Mouse (Mus musculus) heart, adult 2 months (tissue): ENCODE data around the gene Grin3a. TPM values are rescaled to one million over a fixed set of nuclear protein-coding genes. Genes with fewer than 3 reads are reported as not detected.

ENCODE experiments used
- DNase-seq, 2 experiments: peaks; one replicate each; pipeline ENCODE4 v3.0.0; 2021
- H3K27ac ChIP-seq: fragments of 200-600 bp; 2 replicates; pipeline ENCODE4 v1.8.1; 2022
- H3K27me3 ChIP-seq: fragments of 200-500 bp; 2 replicates; pipeline ENCODE4 v1.6.1; 2012; ENCODE audit warnings: mild to moderate bottlenecking, low read length, inconsistent platforms, mixed read lengths; ENCODE audit not compliant: control insufficient read depth, insufficient read depth
- H3K36me3 ChIP-seq: fragments of 200-500 bp; 2 replicates; pipeline ENCODE4 v1.6.1; 2012; ENCODE audit warnings: low read length, inconsistent platforms; ENCODE audit not compliant: control insufficient read depth, insufficient read depth
- H3K4me1 ChIP-seq: fragments of 200-500 bp; 2 replicates; pipeline ENCODE4 v1.6.1; 2011; ENCODE audit warnings: low read length; ENCODE audit not compliant: control insufficient read depth, insufficient read depth
- H3K4me3 ChIP-seq: fragments of 200-600 bp; 2 replicates; pipeline ENCODE4 v1.8.1; 2022
- H3K79me2 ChIP-seq: fragments of 200-500 bp; replicated peaks from 2 replicates; pipeline ENCODE4 v1.6.1; 2012; ENCODE audit warnings: mild to moderate bottlenecking, inconsistent platforms, low read length, moderate library complexity, mixed read lengths; ENCODE audit not compliant: control insufficient read depth, insufficient read depth
- H3K9ac ChIP-seq: fragments of 200-500 bp; 2 replicates; pipeline ENCODE4 v1.6.1; 2012; ENCODE audit warnings: low read depth, mild to moderate bottlenecking, control low read depth, inconsistent platforms, low read length, mixed read lengths
- CTCF ChIP-seq: fragments of 200-600 bp; IDR thresholded peaks from 2 replicates; pipeline ENCODE4 v1.8.1; 2022; ENCODE audit warnings: antibody characterized with exemption, mild to moderate bottlenecking, moderate library complexity
- EP300 ChIP-seq: fragments of 200-500 bp; IDR thresholded peaks from 2 replicates; pipeline ENCODE4 v1.6.1; 2011; ENCODE audit warnings: low read depth, low read length, control low read depth; ENCODE audit not compliant: insufficient read depth
- POLR2A ChIP-seq: fragments of 200-500 bp; IDR thresholded peaks from 2 replicates; pipeline ENCODE4 v1.6.1; 2011; ENCODE audit warnings: mild to moderate bottlenecking, low read depth, low read length, control low read depth; ENCODE audit not compliant: insufficient read depth
- WGBS: fragments of 180-500 bp; shearing (Covaris S2); methylation state at CpG from one replicate; pipeline ENCODE4 v1.1.7; 2018; 5-methylcytosine and 5-hydroxymethylcytosine counted together
- intact Hi-C: fragments of 180-260 bp; cut with DNase I; formaldehyde crosslinking; loops from one replicate; pipeline ENCODE4 v1.15.1; 2025
- polyA plus RNA-seq: library from polyadenylated mRNA; depleted of rRNA; stranded (reverse); fragments of >200 nt; gene quantifications from 2 replicates; pipeline ENCODE4 v1.2.3, GENCODE M21; 2012
- total RNA-seq, 2 experiments: library from RNA; stranded (reverse); gene quantifications; 2 replicates each; pipeline ENCODE4 v1.2.3; 2021

Gene Grin3a
- total and polyA plus RNA-seq, 3 experiments: 0.05 to 0.20 (median 0.14) TPM

DNA sequence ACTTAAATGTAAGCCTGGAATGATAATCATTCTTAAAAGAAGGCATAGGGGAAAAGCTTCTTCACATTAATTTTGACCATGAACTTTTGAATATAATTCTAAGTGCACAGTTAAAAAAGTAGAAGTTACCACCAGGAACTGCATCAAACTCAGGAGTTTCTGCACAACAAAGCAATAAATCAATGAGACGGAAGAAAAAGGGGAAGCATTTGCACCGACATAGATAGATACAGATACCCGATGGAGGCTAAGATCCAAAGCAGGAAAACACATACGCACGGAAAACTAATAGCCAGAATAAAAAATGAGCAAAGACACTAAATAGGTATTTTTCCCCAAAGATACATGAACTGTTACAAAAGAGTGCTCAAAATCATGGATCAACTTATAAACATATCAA is 102.7 kb downstream of the Grin3a start:
- TF ChIP-seq CTCF (no peak), EP300 (no peak), POLR2A (no peak)
- Histone ChIP-seq H3K36me3 (no peaks in the 10 kb centered on the region), H3K27ac (no peak overlapping the region), H3K4me1 (no peaks in the 10 kb centered on the region), H3K79me2 (no peaks in the 10 kb centered on the region), H3K9ac (no peak overlapping the region), H3K4me3 (no peak overlapping the region), H3K27me3 (no peaks in the 10 kb centered on the region)
- WGBS: 87% methylated on average over 5 of the region's 5 CpGs
- intact Hi-C loops: no loop called here
- DNase-seq: no peak

DNA sequence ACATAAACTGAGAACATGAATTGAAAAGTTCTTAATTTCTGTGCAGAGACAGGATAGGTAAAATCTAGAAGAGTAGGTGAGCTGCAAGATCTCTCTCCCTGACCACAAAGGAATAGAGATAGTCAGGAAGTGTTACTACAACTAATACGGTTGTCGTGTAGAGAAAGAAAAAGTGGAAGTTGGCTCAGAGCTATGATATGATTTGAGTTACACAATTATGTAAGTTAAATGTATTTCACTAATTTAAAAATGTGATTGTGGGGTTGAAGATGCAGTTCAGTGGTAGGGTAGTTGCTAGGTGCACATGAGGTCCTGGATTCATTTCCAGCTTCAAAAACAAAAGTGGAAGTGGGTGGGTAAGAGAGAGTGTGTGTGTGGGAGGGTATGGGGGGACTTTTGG is 103.6 kb downstream of the Grin3a start:
- 82% methylated on average over 2 of the region's 2 CpGs for WGBS
- no peaks in the 10 kb centered on the region for H3K27me3 ChIP-seq
- no peak overlapping the region for H3K4me3 ChIP-seq
- H3K9ac ChIP-seq: no peak overlapping the region
- TF ChIP-seq POLR2A (no peak), EP300 (no peak), CTCF (no peak)
- no peak overlapping the region for H3K27ac ChIP-seq
- no peak for DNase-seq
- H3K36me3 ChIP-seq: no peaks in the 10 kb centered on the region
- no peaks in the 10 kb centered on the region for H3K4me1 ChIP-seq
- no peaks in the 10 kb centered on the region for H3K79me2 ChIP-seq
- intact Hi-C loops: no loop called here

DNA sequence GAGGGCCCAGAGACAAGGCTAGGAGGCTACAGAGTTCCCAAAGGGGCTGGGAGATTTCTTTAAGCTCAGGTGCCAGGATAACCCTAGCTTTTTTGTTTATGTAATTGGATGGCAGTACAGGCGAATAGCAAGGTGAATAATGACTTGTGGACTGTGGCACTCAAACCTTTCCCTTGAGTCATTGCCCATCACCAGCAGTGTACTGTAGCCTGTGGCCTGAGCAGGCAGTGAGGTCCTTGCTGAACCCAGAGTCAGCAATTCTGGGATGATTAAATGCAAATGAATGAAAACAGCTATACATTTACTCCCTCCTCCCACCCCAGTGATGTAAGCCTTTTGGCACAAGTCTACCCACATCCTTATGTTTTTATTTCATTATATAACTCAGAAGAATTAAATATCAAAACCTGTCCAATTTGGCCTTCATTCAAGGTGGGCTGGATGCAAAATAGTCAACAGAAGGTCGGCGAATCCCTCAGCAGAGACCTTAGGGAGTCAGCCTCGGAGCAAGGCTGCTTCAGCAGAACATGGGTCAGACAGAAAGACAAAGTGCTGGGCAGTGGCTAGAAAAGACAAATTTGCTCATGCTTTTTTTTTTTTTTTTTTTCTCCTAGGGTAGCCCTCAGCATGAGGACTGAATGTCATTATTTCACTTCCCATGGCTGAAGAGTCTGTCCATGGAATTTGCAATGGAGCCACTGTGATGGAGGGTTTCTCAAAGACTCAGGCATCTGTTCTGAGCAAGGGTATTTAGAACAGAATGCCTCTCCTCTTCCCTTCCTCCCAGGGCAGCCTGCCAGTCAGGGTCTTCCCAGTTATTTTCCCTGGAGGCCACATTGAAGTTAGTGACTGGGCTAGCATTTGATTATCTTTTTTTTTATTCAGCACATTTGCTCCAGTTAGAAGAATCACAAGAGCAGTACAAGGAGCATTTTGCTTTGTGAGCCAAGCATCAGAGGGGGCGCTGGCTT is 104.5 kb downstream of the Grin3a start:
- H3K36me3 ChIP-seq: no peaks in the 10 kb centered on the region
- WGBS: 78% methylated on average over 5 of the region's 5 CpGs
- no peak overlapping the region for H3K27ac ChIP-seq
- H3K9ac ChIP-seq: no peak overlapping the region
- intact Hi-C loops: no loop called here
- no peaks in the 10 kb centered on the region for H3K27me3 ChIP-seq
- TF ChIP-seq EP300: no peak
- no peak for TF ChIP-seq POLR2A
- TF ChIP-seq CTCF: no peak
- no peak overlapping the region for H3K4me3 ChIP-seq
- H3K79me2 ChIP-seq: no peaks in the 10 kb centered on the region
- no peaks in the 10 kb centered on the region for H3K4me1 ChIP-seq
- DNase-seq: no peak

DNA sequence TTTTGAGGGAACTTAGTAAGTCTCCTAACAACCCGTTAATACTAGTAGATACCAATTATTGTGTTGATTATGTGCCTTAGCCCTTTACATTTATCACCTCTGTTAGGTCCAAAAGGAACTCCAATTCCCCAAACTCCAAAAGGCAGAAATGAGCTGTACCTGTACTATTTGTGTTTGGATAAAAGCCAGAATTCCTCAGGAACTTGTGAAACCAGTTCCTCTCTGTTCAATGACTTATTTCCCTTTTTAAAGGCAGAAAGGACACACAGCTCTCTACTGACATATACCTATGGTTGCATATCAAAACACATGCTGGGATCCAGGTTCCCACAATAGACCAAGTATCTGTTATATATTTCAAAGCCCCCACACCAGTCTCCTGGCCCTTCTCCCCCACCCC is 106.0 kb downstream of the Grin3a start:
- 71% methylated on average over 1 of the region's 1 CpGs for WGBS
- TF ChIP-seq CTCF (no peak), POLR2A (no peak), EP300 (no peak)
- DNase-seq: no peak

DNA sequence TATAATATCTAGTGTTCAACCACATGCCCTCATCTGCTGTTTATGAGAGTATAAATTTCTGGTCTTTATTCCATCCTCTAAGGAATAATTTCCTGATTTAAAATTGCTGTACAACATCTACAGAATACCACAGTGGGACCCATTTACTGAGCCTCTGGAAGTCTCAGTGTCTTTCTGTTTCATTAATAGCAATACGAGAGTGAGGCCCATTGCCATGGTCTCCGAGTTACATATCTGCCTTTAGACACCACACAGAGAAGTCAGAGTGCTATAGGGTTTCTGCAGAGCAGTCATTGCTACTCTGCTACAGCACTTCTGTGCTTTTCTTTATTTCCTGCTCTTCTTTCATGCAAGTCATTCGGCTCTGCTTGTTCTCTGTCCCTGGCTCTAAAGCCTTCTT is 116.2 kb downstream of the Grin3a start:
- DNase-seq: no peak
- intact Hi-C loops: no loop called here

More for the DNA sequence above, 106.0 kb downstream of the Grin3a start:
- intact Hi-C loops: no loop called here
- no peaks in the 10 kb centered on the region for H3K27me3 ChIP-seq
- H3K9ac ChIP-seq: no peak overlapping the region
- no peaks in the 10 kb centered on the region for H3K36me3 ChIP-seq
- H3K4me1 ChIP-seq: no peaks in the 10 kb centered on the region
- H3K79me2 ChIP-seq: no peaks in the 10 kb centered on the region
- H3K27ac ChIP-seq: no peak overlapping the region
- no peak overlapping the region for H3K4me3 ChIP-seq

DNA sequence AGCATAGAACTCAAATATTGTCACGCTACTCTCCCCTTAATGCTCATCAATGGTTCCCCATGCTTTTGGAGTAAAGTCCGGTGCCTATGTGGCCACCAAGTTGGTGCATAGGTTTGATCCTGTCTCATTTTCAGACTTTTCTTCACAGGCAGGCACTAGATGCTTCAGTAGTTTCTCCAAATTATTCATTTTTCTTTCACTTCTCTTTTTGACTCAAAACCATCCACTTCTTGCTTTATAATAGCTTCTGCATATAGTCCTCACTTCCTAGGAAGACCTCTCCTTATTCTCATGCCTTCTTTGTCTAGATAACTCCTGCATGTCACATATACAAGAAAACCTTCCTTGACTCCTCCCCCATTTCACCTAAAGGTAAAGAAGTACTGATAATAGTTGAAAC is 121.6 kb downstream of the Grin3a start:
- Histone ChIP-seq H3K4me1 (no peaks in the 10 kb centered on the region), H3K4me3 (no peak overlapping the region), H3K27ac (no peak overlapping the region), H3K27me3 (no peaks in the 10 kb centered on the region), H3K36me3 (no peaks in the 10 kb centered on the region), H3K9ac (no peak overlapping the region), H3K79me2 (no peaks in the 10 kb centered on the region)
- DNase-seq: no peak
- intact Hi-C loops: no loop called here
- WGBS: 88% methylated on average over 2 of the region's 2 CpGs
- TF ChIP-seq EP300: no peak
- no peak for TF ChIP-seq CTCF
- TF ChIP-seq POLR2A: no peak

More for the DNA sequence above, 116.2 kb downstream of the Grin3a start:
- H3K4me3 ChIP-seq: no peak overlapping the region
- H3K27ac ChIP-seq: no peak overlapping the region
- WGBS: 78% methylated on average over 3 of the region's 3 CpGs
- H3K36me3 ChIP-seq: no peaks in the 10 kb centered on the region
- no peak overlapping the region for H3K9ac ChIP-seq
- H3K4me1 ChIP-seq: no peaks in the 10 kb centered on the region
- TF ChIP-seq CTCF (no peak), EP300 (no peak), POLR2A (no peak)
- H3K27me3 ChIP-seq: no peaks in the 10 kb centered on the region
- H3K79me2 ChIP-seq: no peaks in the 10 kb centered on the region
